Mouse (Mus musculus) lung, adult 2 months (tissue): Measurements from ENCODE around the gene Ms4a1.

Source experiments
- CTCF ChIP-seq: fragments of 200-500 bp; IDR thresholded peaks from 2 replicates; pipeline ENCODE4 v1.5.1; 2011; ENCODE audit warnings: mild to moderate bottlenecking, low read length, control low read depth; ENCODE audit not compliant: insufficient read depth
- POLR2A ChIP-seq: fragments of 200-500 bp; IDR thresholded peaks from 2 replicates; pipeline ENCODE4 v1.6.1; 2011; ENCODE audit warnings: low read depth, mild to moderate bottlenecking, control low read depth, low read length, borderline replicate concordance; ENCODE audit errors: extremely low read depth

DNA sequence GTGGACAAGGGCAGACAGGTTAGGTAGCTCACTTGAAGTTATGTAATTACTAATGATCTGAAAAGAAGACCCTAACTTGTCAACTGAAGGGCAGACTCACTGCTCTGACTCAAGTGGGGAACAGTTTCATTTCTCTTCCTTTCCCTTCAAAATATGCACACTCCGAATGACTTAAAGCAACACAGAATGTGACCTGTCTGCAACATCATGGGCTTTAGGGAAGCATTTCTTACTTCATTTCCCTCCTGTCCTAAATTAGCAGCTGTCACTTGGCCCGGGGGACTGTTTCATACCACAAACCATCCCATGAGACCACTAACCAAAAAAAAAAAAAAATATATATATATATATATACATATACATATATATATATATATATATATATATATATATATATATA, 4.5 kb downstream of the Ms4a1 start:
- TF ChIP-seq CTCF: no peak
- no peak for TF ChIP-seq POLR2A
